Mouse (Mus musculus) liver, adult 2 months (tissue): ENCODE results near the gene Eci1. TPM values are rescaled to one million over a fixed set of nuclear protein-coding genes. Genes with fewer than 3 reads are reported as not detected.

Experiments used
- DNase-seq: peaks from one replicate; pipeline ENCODE4 v3.0.0-alpha.2; 2011; ENCODE audit warnings: low read depth, low spot score; ENCODE audit errors: extremely low read depth
- H3K27ac ChIP-seq: fragments of 200-500 bp; replicated peaks from 2 replicates; pipeline ENCODE4 v1.5.1; 2012; ENCODE audit warnings: low read depth, mild to moderate bottlenecking, control low read depth, inconsistent platforms, low read length; ENCODE audit not compliant: insufficient read depth
- H3K27me3 ChIP-seq: fragments of 200-500 bp; 2 replicates; pipeline ENCODE4 v1.6.1; 2012; ENCODE audit warnings: mild to moderate bottlenecking, moderate library complexity, low read length, inconsistent platforms; ENCODE audit not compliant: control insufficient read depth, insufficient read depth
- H3K36me3 ChIP-seq: fragments of 200-500 bp; 2 replicates; pipeline ENCODE4 v1.6.1; 2012; ENCODE audit warnings: low read length, inconsistent platforms; ENCODE audit not compliant: control insufficient read depth, insufficient read depth
- H3K4me1 ChIP-seq: fragments of 200-500 bp; 2 replicates; pipeline ENCODE4 v1.6.1; 2011; ENCODE audit warnings: low read length; ENCODE audit not compliant: control insufficient read depth, insufficient read depth
- H3K4me3 ChIP-seq: fragments of 200-500 bp; 2 replicates; pipeline ENCODE4 v1.5.1; 2011; ENCODE audit warnings: low read depth, mild to moderate bottlenecking, control low read depth, low read length, moderate library complexity; ENCODE audit not compliant: insufficient read depth
- H3K79me2 ChIP-seq: fragments of 200-500 bp; 2 replicates; pipeline ENCODE4 v1.6.1; 2012; ENCODE audit warnings: inconsistent platforms, mild to moderate bottlenecking, low read length, moderate library complexity; ENCODE audit not compliant: control insufficient read depth, insufficient read depth
- H3K9ac ChIP-seq: fragments of 200-500 bp; 2 replicates; pipeline ENCODE4 v1.6.1; 2012; ENCODE audit warnings: low read depth, mild to moderate bottlenecking, control low read depth, inconsistent platforms, low read length
- CTCF ChIP-seq: fragments of 200-500 bp; IDR thresholded peaks from 2 replicates; pipeline ENCODE4 v1.5.1; 2011; ENCODE audit warnings: low read depth, low read length, control low read depth
- POLR2A ChIP-seq: fragments of 200-500 bp; IDR thresholded peaks from 2 replicates; pipeline ENCODE4 v1.6.1; 2011; ENCODE audit warnings: low read length, control low read depth; ENCODE audit not compliant: insufficient read depth; ENCODE audit errors: extremely low read depth
- WGBS: fragments of 180-500 bp; shearing (Covaris S2); methylation state at CpG from one replicate; pipeline ENCODE4 v1.1.7; 2018; 5-methylcytosine and 5-hydroxymethylcytosine counted together
- polyA plus RNA-seq: library from polyadenylated mRNA; depleted of rRNA; stranded (reverse); fragments of >200 nt; gene quantifications from 2 replicates; pipeline ENCODE4 v1.2.3, GENCODE M21; 2012
- total RNA-seq: library from RNA; depleted of rRNA; stranded (reverse); fragments of >200 nt; gene quantifications from 2 replicates; pipeline ENCODE4 v1.2.3, GENCODE M21; 2014

Eci1 gene
- total and polyA plus RNA-seq, 2 experiments = 218 to 249 TPM

DNA sequence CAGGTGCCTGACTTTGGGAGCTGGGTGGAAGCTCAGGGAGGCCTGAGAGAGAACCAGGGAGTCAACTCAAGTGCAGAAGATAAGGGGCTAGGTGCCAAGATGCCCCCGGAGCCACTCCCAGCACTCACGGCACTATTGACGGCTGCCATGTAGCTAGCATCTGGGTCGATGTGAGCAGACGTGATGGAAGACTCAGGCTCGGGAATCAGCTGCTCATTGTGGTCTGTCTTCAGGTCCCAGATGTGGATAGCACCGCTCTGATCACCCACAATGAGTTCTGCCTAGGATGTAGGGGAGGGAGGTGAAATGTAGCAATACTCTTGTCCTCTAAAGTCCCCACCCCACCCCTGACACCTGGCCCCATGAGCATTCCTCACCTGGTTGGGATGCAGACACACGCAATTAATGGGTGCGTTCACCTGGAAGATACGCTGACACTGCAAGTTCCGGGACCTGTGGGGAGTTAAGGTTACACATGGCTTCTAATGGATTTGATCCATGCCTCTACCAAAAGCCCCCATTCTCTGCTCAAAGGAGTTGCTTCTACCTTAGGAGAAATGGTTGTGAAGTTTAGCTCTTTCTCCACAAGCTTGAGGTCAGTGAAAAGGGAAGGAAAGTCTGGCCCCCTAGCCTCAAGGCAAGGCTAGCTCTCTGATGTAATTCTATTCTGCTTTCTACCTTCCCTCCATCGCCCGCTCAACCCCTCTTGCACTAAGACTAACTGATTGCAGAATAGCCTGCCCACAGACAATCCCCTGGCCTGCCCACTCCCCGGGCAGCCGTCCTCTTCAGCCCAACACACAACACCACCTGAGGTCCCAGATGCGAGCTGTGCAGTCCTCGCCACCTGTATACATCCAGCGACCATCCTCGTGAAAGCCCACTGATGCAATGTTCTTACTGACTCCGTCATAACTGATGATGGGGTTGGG lies 50.9 kb downstream of the Eci1 start:
- Histone ChIP-seq H3K36me3 (no peaks in the 10 kb centered on the region; the same call in 1 of the 2 replicates), H3K27ac (no peak overlapping the region), H3K4me3 (no peak overlapping the region), H3K9ac (no peak overlapping the region), H3K79me2 (no peaks in the 10 kb centered on the region), H3K27me3 (no peaks in the 10 kb centered on the region), H3K4me1 (peaks cover 6% of the 10 kb centered on the region; the same call in 1 of the 2 replicates)
- DNase-seq = no peak
- TF ChIP-seq POLR2A = no peak
- TF ChIP-seq CTCF = no peak
- 93% methylated on average over 20 of the region's 20 CpGs for WGBS

DNA sequence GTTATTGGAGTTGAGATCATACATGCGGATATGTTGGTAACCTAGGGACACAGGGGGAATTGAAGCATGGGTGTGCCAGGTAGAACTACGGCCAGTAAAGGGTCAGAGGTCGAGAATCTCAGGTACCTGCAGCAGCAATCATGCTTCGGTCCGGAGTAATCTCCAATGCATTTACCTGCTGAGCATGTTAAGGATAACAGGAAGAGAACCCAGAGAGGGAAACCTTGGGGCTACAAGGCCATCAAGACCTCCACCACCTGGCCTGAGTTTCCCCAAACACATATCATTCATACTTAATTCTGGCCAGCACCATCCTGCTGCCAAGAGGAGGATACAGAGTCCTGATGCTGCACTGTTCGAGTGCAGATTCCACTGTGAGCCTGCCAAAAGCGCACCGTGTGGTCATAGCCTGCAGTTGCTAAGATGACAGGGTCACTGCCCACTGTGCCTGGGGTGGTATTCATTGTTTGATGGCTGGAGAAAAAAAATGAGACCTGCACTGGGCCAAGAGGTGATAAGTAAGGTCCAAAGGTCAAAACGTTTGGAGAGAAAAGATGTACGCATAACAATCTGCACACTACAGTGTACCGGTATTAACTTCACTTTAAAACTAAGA lies 51.7 kb downstream of the Eci1 start:
- H3K9ac ChIP-seq = no peak overlapping the region
- H3K4me1 ChIP-seq = peaks cover 6% of the 10 kb centered on the region; the same call in 1 of the 2 replicates
- H3K27ac ChIP-seq = no peak overlapping the region
- WGBS = 26% methylated on average over 11 of the region's 11 CpGs
- H3K27me3 ChIP-seq = no peaks in the 10 kb centered on the region
- peak overlapping the region; percentile 80; the same call in 1 of the 2 replicates for H3K4me3 ChIP-seq
- H3K36me3 ChIP-seq = no peaks in the 10 kb centered on the region; the same call in 1 of the 2 replicates
- TF ChIP-seq POLR2A (no peak), CTCF (peak; percentile 43)
- H3K79me2 ChIP-seq = no peaks in the 10 kb centered on the region
- peak; percentile 72 for DNase-seq

DNA sequence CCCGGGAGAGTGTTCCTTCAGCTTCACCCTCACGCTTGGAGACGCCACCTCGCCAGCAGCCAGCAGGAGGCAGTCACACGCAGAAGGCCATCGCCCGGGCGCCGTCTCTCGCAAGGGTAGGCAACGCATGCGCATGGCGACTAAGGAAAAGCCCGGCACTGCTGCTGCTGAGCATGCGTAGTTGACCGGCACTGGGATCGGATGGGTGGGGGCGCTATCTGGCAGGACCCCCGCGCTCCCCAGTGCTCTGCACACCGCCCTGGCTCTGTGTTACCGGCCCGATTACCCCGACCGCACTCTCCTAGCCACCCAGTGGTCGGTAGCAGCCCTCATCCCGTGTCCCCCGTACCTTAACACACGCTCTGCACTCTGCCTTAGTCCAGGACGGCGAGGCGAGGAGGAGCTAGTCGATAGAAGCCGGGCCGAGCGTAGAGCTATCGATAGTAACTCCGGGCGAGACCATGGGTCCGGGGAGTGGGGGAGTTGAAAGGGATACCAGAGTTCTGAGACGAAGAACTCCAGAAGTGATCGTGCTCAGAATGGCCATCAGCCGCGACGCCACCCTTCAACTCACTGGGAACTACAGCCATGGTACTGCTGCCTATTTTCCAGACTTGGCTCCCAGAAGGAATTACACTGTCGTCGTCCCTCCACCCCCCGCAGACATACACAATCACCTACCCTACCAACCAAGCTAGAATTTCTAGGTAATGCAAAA lies 52.4 kb downstream of the Eci1 start, which contains the start of gene Mlst8:
Gene Mlst8, minus strand, starts transcription at position 416 of the 718 bp plus-strand sequence.
- peaks cover 6% of the 10 kb centered on the region; the same call in 1 of the 2 replicates for H3K4me1 ChIP-seq
- H3K4me3 ChIP-seq = peak within 1 kb of the TSS; percentile 80
- no peaks in the 10 kb centered on the region; the same call in 1 of the 2 replicates for H3K36me3 ChIP-seq
- H3K27ac ChIP-seq = peak within 1 kb of the TSS; percentile 94
- peak; percentile 64 for TF ChIP-seq POLR2A
- TF ChIP-seq CTCF = peak; percentile 90
- H3K79me2 ChIP-seq = no peaks in the 10 kb centered on the region
- H3K27me3 ChIP-seq = no peaks in the 10 kb centered on the region
- peak within 1 kb of the TSS; percentile 92 for H3K9ac ChIP-seq
- DNase-seq = peak; percentile 83
- under 1% methylated on average over 48 of the region's 48 CpGs for WGBS

DNA sequence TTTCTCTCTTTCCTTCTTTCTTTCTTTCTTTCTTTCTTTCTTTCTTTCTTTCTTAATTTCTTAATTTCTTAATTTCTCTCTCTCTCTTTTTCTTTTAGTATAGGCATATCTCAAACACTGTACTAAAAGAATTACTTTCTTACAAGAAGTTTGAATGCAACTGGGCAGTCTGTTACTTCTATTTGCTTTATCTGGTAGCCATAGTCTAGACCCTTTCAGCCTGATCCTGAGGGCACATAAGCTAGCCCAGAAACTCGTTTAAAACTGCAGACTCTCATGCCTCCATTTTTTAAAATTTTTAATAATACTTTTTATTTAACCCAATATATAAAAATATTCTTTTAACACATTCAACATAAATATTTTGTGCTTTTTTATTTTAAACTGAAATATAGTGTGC lies 53.0 kb downstream of the Eci1 start:
- Histone ChIP-seq H3K27me3 (no peaks in the 10 kb centered on the region), H3K79me2 (no peaks in the 10 kb centered on the region), H3K36me3 (no peaks in the 10 kb centered on the region; the same call in 1 of the 2 replicates), H3K4me1 (peaks cover 6% of the 10 kb centered on the region; the same call in 1 of the 2 replicates), H3K4me3 (no peak overlapping the region), H3K9ac (no peak overlapping the region), H3K27ac (no peak overlapping the region)
- TF ChIP-seq POLR2A (no peak), CTCF (no peak)
- 45% methylated on average over 1 of the region's 1 CpGs for WGBS
- DNase-seq = no peak

DNA sequence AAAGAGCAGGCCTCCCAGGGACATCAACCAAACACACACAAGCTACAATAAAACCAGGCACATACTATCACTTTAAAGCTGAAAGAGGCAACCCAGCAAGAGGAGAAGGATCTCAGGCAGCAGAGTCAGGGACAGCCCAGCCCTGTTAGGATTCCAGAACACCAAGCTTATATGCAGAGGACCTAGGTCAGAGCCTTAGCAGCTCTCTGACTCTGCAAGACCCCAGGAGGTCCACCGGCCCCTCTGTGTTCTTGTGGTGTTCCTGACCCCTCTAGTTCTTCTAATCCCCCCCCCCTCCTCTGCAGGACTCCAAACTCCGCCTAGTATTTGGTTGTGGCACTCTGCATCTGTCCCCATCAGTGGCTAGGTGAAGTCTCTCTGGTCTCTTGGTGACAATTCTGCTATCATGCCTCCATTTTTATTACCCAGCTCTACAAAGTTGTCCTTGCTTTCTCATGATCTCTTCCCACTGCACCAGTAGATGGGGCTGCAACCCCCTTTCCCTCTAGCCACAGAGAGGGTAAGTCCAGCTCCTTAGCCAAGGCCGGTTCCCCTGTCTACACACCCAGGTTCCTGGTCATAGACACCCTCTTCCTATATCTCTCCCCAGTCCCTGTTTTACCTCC lies 53.9 kb downstream of the Eci1 start:
- Histone ChIP-seq H3K27ac (no peak overlapping the region), H3K79me2 (no peaks in the 10 kb centered on the region), H3K27me3 (no peaks in the 10 kb centered on the region), H3K9ac (no peak overlapping the region), H3K4me1 (peaks cover 6% of the 10 kb centered on the region; the same call in 1 of the 2 replicates), H3K36me3 (no peaks in the 10 kb centered on the region; the same call in 1 of the 2 replicates), H3K4me3 (no peak overlapping the region)
- WGBS = 85% methylated on average over 3 of the region's 3 CpGs
- TF ChIP-seq POLR2A (no peak), CTCF (0 out of 2 replicates have a peak, but pooled peaks have one; percentile 20)
- no peak for DNase-seq
